Mouse (Mus musculus) ES-Bruce4 (cell line): Measurements from ENCODE around the gene Rbms3.

ENCODE experiments used
- CTCF ChIP-seq: IDR thresholded peaks from one replicate; pipeline ENCODE4 v1.8.1; 2011; ENCODE audit warnings: low read depth, low read length
- EP300 ChIP-seq: IDR thresholded peaks from 2 replicates; pipeline ENCODE4 v1.6.1; 2011; ENCODE audit warnings: low read depth, low read length; ENCODE audit not compliant: insufficient read depth
- POLR2A ChIP-seq: IDR thresholded peaks from one replicate; pipeline ENCODE4 v1.8.1; 2011; ENCODE audit warnings: low read length; ENCODE audit not compliant: insufficient read depth

DNA sequence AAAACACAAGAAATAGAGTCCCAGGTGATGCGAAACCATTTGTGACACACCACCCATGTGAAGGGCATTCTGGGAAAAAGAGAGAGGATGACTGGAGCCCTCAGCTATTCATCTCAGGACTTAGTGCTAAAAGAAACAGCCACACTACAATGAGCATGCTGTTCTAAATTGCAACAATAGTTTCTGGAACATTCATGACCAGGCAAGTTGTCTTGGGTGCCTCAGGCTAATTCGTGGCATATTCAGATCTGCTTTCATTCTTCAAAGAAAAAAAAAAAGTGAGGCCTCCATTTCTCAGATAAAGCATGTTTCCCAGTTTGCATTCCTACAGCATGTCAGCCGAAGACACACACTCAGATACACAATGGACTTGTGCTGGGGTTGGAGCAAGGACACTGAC lies 432.2 kb downstream of the Rbms3 start:
- TF ChIP-seq POLR2A (no peak), CTCF (no peak), EP300 (no peak)
